In the genomic region with DNA sequence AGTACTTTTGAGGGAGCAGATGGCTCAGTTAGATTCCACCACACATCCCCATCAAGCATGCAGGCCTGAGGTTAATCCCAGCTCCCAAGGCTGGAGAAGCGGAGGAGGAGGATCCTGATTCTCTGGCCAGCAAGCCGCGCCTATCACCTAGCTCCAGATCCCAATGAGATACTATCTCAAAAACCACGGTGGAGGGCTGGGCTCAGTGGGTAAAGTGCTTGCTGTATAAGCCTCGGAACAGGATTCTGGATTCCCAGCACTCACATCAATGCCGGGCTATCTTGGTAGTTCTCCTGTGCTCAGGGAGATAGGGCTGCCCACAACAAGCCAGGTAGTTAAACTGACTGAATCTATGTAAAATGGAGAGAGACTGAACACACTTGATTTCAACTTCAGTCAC, we compare ENCODE assay signal across 25 mouse cellular contexts. TPM values are rescaled to one million over a fixed set of nuclear protein-coding genes. Genes with fewer than 3 reads are reported as not detected.
DNase-seq lines count a peak whose midpoint lies in the region; ATAC-seq and TF ChIP-seq lines count a peak whose summit lies in the region.
"Had no signal": no experiment of that assay in that cellular context is flagged by ENCODE, and none has a peak within 500 bp of the region (broad histone marks: within the 10 kb centered on the region; RNA-seq: fewer than 3 reads in every experiment).

No protein-coding gene starts in this region.

- no peak overlapping the region for H3K27ac ChIP-seq in liver, embryonic 13.5 days
- no peak overlapping the region for H3K27ac ChIP-seq in liver, embryonic 12.5 days
- H3K27ac ChIP-seq in midbrain, embryonic 11.5 days (ENCODE audit: low read depth, low read length): no peak overlapping the region
- H3K27ac ChIP-seq in midbrain, embryonic 14.5 days (replicated peaks; ENCODE audit: low read depth, low read length): no peak overlapping the region
- no peak overlapping the region for H3K27ac ChIP-seq in MEL (ENCODE audit: control insufficient read depth, low read depth, low read length)
- H3K27ac ChIP-seq: embryonic facial prominence, embryonic 13.5 days; embryonic facial prominence, embryonic 15.5 days; forebrain, embryonic 10.5 days; forebrain, embryonic 12.5 days had no signal

- peak; percentile 25 to 32; a peak in 1 of 4 replicates for TF ChIP-seq EP300 in MEL (IDR thresholded peaks at IDR 0.05; ENCODE audit: low read depth in 1 of 2, low read length in 2 of 2)

- H3K9me3 ChIP-seq in liver, embryonic 13.5 days (replicated peaks): no peaks in the 10 kb centered on the region
- no peaks in the 10 kb centered on the region for H3K9me3 ChIP-seq in liver, embryonic 12.5 days (replicated peaks)
- H3K9me3 ChIP-seq in midbrain, embryonic 11.5 days (ENCODE audit: control insufficient read depth, low read length): no peaks in the 10 kb centered on the region
- H3K9me3 ChIP-seq in midbrain, embryonic 14.5 days (ENCODE audit: control insufficient read depth, low read length): no peaks in the 10 kb centered on the region
- H3K9me3 ChIP-seq in MEL (replicated peaks; ENCODE audit: insufficient read depth, low read length): no peaks in the 10 kb centered on the region
- H3K9me3 ChIP-seq: embryonic facial prominence, embryonic 13.5 days; embryonic facial prominence, embryonic 15.5 days; forebrain, embryonic 10.5 days; forebrain, embryonic 12.5 days had no signal

- H3K27me3 ChIP-seq in liver, embryonic 13.5 days: no peaks in the 10 kb centered on the region
- H3K27me3 ChIP-seq in liver, embryonic 12.5 days (replicated peaks): no peaks in the 10 kb centered on the region
- H3K27me3 ChIP-seq in midbrain, embryonic 11.5 days (ENCODE audit: control insufficient read depth, insufficient read depth, low read length): no peaks in the 10 kb centered on the region
- H3K27me3 ChIP-seq in midbrain, embryonic 14.5 days (ENCODE audit: control insufficient read depth, insufficient read depth, low read length): no peaks in the 10 kb centered on the region
- no peaks in the 10 kb centered on the region for H3K27me3 ChIP-seq in MEL (ENCODE audit: control insufficient read depth in 1 of 2, insufficient read depth in 2 of 2, low read length in 2 of 2)
- H3K27me3 ChIP-seq: embryonic facial prominence, embryonic 13.5 days; embryonic facial prominence, embryonic 15.5 days; forebrain, embryonic 12.5 days had no signal

- no peak for TF ChIP-seq POLR2A in MEL (IDR thresholded peaks at IDR 0.05; ENCODE audit: control insufficient read depth in 1 of 2, insufficient read depth in 1 of 2, low read depth in 1 of 2, low read length in 2 of 2, poor library complexity in 1 of 2)
- TF ChIP-seq POLR2A in lung, adult 2 months (IDR thresholded peaks at IDR 0.05; ENCODE audit: borderline replicate concordance, extremely low read depth, low read depth, low read length): no peak

- no peak for TF ChIP-seq RAD21 in MEL (IDR thresholded peaks at IDR 0.05; ENCODE audit: low read depth, low read length)

- no peak for TF ChIP-seq CTCF in MEL (IDR thresholded peaks at IDR 0.05 in 2 of 3, conservative IDR thresholded peaks at IDR 0.05 in 1 of 3; ENCODE audit: control insufficient read depth in 1 of 3, insufficient read depth in 1 of 3, low read depth in 2 of 3, low read length in 3 of 3, poor library complexity in 1 of 3, severe bottlenecking in 1 of 3)
- no peak for TF ChIP-seq CTCF in lung, adult 2 months (IDR thresholded peaks at IDR 0.05; ENCODE audit: insufficient read depth, low read length)

- WGBS in liver, embryonic 13.5 days (ENCODE audit: insufficient replicate concordance): 44% methylated on average over 6 of the region's 6 CpGs
- WGBS in liver, embryonic 12.5 days (ENCODE audit: insufficient replicate concordance): 44% methylated on average over 6 of the region's 6 CpGs
- 91% methylated on average over 6 of the region's 6 CpGs for WGBS in midbrain, embryonic 11.5 days
- 87% methylated on average over 6 of the region's 6 CpGs for WGBS in midbrain, embryonic 14.5 days
- WGBS in lung, adult 2 months: 87% methylated on average over 6 of the region's 6 CpGs

- H3K9ac ChIP-seq in liver, embryonic 13.5 days: no peak overlapping the region
- no peak overlapping the region for H3K9ac ChIP-seq in liver, embryonic 12.5 days
- H3K9ac ChIP-seq in midbrain, embryonic 11.5 days (ENCODE audit: low read length): no peak overlapping the region
- no peak overlapping the region for H3K9ac ChIP-seq in midbrain, embryonic 14.5 days (replicated peaks; ENCODE audit: low read length)
- no peak overlapping the region for H3K9ac ChIP-seq in MEL (ENCODE audit: control insufficient read depth, low read depth, low read length, poor library complexity, severe bottlenecking)
- H3K9ac ChIP-seq: embryonic facial prominence, embryonic 13.5 days; embryonic facial prominence, embryonic 15.5 days; forebrain, embryonic 12.5 days had no signal

- no peak overlapping the region for H3K4me2 ChIP-seq in liver, embryonic 13.5 days
- no peak overlapping the region for H3K4me2 ChIP-seq in liver, embryonic 12.5 days
- no peak overlapping the region for H3K4me2 ChIP-seq in midbrain, embryonic 11.5 days
- H3K4me2 ChIP-seq in midbrain, embryonic 14.5 days (ENCODE audit: low read length): no peak overlapping the region
- H3K4me2 ChIP-seq: embryonic facial prominence, embryonic 13.5 days; embryonic facial prominence, embryonic 15.5 days; forebrain, embryonic 12.5 days had no signal

- H3K79me2 ChIP-seq in MEL (ENCODE audit: control insufficient read depth, insufficient read depth, low read length, poor library complexity): no peaks in the 10 kb centered on the region

- peak; percentile 43; the same call in 1 of the 2 replicates for ATAC-seq in liver, embryonic 13.5 days (ENCODE audit: low read depth)
- ATAC-seq in liver, embryonic 12.5 days: no peak
- no peak for ATAC-seq in midbrain, embryonic 11.5 days (ENCODE audit: low FRiP score)
- no peak for ATAC-seq in midbrain, embryonic 14.5 days (ENCODE audit: low FRiP score, low TSS enrichment)
- ATAC-seq in megakaryocyte-erythroid progenitor cell, adult 5-6 weeks (replicated peaks; ENCODE audit: low FRiP score, low TSS enrichment, poor library complexity, severe bottlenecking): peak; percentile 76
- ATAC-seq: forebrain, embryonic 14.5 days; forebrain, embryonic 16.5 days had no signal

- H3K36me3 ChIP-seq in liver, embryonic 13.5 days: peaks cover 78% of the 10 kb centered on the region
- peaks cover 90% of the 10 kb centered on the region for H3K36me3 ChIP-seq in liver, embryonic 12.5 days
- peaks cover 31% of the 10 kb centered on the region for H3K36me3 ChIP-seq in midbrain, embryonic 11.5 days (ENCODE audit: control insufficient read depth, insufficient read depth, low read length)
- peaks cover 78% of the 10 kb centered on the region for H3K36me3 ChIP-seq in midbrain, embryonic 14.5 days (ENCODE audit: control insufficient read depth, insufficient read depth, low read length)
- peaks cover 16 to 34% of the 10 kb centered on the region in 2 experiments for H3K36me3 ChIP-seq in MEL (ENCODE audit: control insufficient read depth in 1 of 2, insufficient read depth in 2 of 2, low read length in 2 of 2)

- H3K4me3 ChIP-seq in liver, embryonic 13.5 days (replicated peaks): no peak overlapping the region
- no peak overlapping the region for H3K4me3 ChIP-seq in liver, embryonic 12.5 days
- no peak overlapping the region for H3K4me3 ChIP-seq in midbrain, embryonic 11.5 days (ENCODE audit: low read depth, low read length)
- no peak overlapping the region for H3K4me3 ChIP-seq in midbrain, embryonic 14.5 days (replicated peaks; ENCODE audit: low read depth, low read length)
- H3K4me3 ChIP-seq in MEL (ENCODE audit: control insufficient read depth in 1 of 2, insufficient read depth in 1 of 2, low read depth in 2 of 2, low read length in 2 of 2): no peak overlapping the region
- H3K4me3 ChIP-seq in lung, adult 2 months (replicated peaks; ENCODE audit: extremely low read depth, low read depth, low read length): no peak overlapping the region
- H3K4me3 ChIP-seq: embryonic facial prominence, embryonic 13.5 days; embryonic facial prominence, embryonic 15.5 days; erythroblast, embryonic 14.5 days; forebrain, embryonic 10.5 days; forebrain, embryonic 12.5 days had no signal

- no peak for DNase-seq in liver, embryonic 13.5 days
- peak; percentile 60 for DNase-seq in midbrain, embryonic 11.5 days (ENCODE audit: low spot score, missing footprints)
- DNase-seq in midbrain, embryonic 14.5 days: no peak
- DNase-seq in MEL (ENCODE audit: low read depth, low spot score): no peak
- DNase-seq in layer of hippocampus, postnatal 25 days (ENCODE audit: extremely low spot score in 1 of 2, low spot score in 1 of 2): no peak
- no peak for DNase-seq in lung, adult 2 months
- DNase-seq: adrenal gland, adult 2 months; adrenal gland, postnatal 10 days; adrenal gland, postnatal 25 days; cerebellum, adult 11 months; cerebellum, adult 18-20 months; cerebellum, adult 8-10 months; cerebellum, adult 9-11 months; cerebellum, postnatal 14 days; cerebellum, postnatal 36 days; embryo, embryonic 11 days had no signal

- H3K4me1 ChIP-seq in liver, embryonic 13.5 days (replicated peaks): peaks cover 11% of the 10 kb centered on the region
- peaks cover 7% of the 10 kb centered on the region for H3K4me1 ChIP-seq in liver, embryonic 12.5 days
- no peaks in the 10 kb centered on the region for H3K4me1 ChIP-seq in midbrain, embryonic 11.5 days (ENCODE audit: control insufficient read depth, insufficient read depth, low read length)
- no peaks in the 10 kb centered on the region for H3K4me1 ChIP-seq in midbrain, embryonic 14.5 days (ENCODE audit: control insufficient read depth, insufficient read depth, low read length)
- H3K4me1 ChIP-seq in MEL (ENCODE audit: control insufficient read depth in 1 of 2, insufficient read depth in 2 of 2, low read length in 2 of 2): peaks cover 0 to 3% of the 10 kb centered on the region in 2 experiments; a peak in 1 of 4 replicates
- H3K4me1 ChIP-seq in lung, adult 2 months (ENCODE audit: control insufficient read depth, insufficient read depth, low read length): no peaks in the 10 kb centered on the region
- H3K4me1 ChIP-seq: embryonic facial prominence, embryonic 13.5 days; embryonic facial prominence, embryonic 15.5 days; forebrain, embryonic 10.5 days; forebrain, embryonic 12.5 days had no signal

RNA-seq across cellular contexts. Expression of gene Cdk7, which starts 15.3 kb away (rescaled TPM):
- 49.1 and 54.9 TPM in 2 replicates for polyA plus RNA-seq in liver, embryonic 13.5 days (2015; fragmentation: Nextera tagmentation; extraction: Ambion mirVana)
- 60.1 TPM in 2 replicates for polyA plus RNA-seq in liver, embryonic 12.5 days (2016; fragmentation: Nextera tagmentation; extraction: Ambion mirVana)
- polyA plus RNA-seq in midbrain, embryonic 11.5 days (2014; fragmentation: Nextera tagmentation; extraction: Ambion mirVana): 66.3 and 68.4 TPM in 2 replicates
- polyA plus RNA-seq in midbrain, embryonic 14.5 days (2014; fragmentation: Nextera tagmentation; extraction: Ambion mirVana): 43.2 and 46.0 TPM in 2 replicates
- total RNA-seq in MEL (2012; rRNA removed): 63.0 and 67.7 TPM in 2 replicates
- polyA plus RNA-seq in MEL (2012; ENCODE audit: insufficient read depth in 1 of 2, insufficient read length in 2 of 2, low read depth in 1 of 2, low replicate concordance in 2 of 2, missing spikeins in 1 of 2): 10 to 100 TPM in 1 of 2 experiments, not detected in 1; 87.1 TPM
- 69.6 and 73.5 TPM in 2 replicates for total RNA-seq in megakaryocyte-erythroid progenitor cell, adult 5-6 weeks (2014; fragmentation: Nextera tagmentation)
- 66.7 and 69.1 TPM in 2 replicates for total RNA-seq in megakaryocyte-erythroid progenitor cell, adult 5-6 weeks (2017)
- 10 to 100 TPM; 36.3 to 38.6 TPM for total RNA-seq in layer of hippocampus, postnatal 25 days (2021)
- 8.9 and 12.8 TPM in 2 replicates for polyA plus RNA-seq in lung, adult 2 months (2012; rRNA removed)

RNA-seq across cellular contexts. Expression of gene Mrps36, which starts 29.0 kb away (rescaled TPM):
- 159 and 167 TPM in 2 replicates for polyA plus RNA-seq in liver, embryonic 13.5 days (2015; fragmentation: Nextera tagmentation; extraction: Ambion mirVana)
- 174 and 179 TPM in 2 replicates for polyA plus RNA-seq in liver, embryonic 12.5 days (2016; fragmentation: Nextera tagmentation; extraction: Ambion mirVana)
- 143 and 153 TPM in 2 replicates for polyA plus RNA-seq in midbrain, embryonic 11.5 days (2014; fragmentation: Nextera tagmentation; extraction: Ambion mirVana)
- polyA plus RNA-seq in midbrain, embryonic 14.5 days (2014; fragmentation: Nextera tagmentation; extraction: Ambion mirVana): 132 and 142 TPM in 2 replicates
- total RNA-seq in MEL (2012; rRNA removed): 60.4 and 73.1 TPM in 2 replicates
- 10 to 100 TPM in 1 of 2 experiments, not detected in 1; 91.1 TPM for polyA plus RNA-seq in MEL (2012; ENCODE audit: insufficient read depth in 1 of 2, insufficient read length in 2 of 2, low read depth in 1 of 2, low replicate concordance in 2 of 2, missing spikeins in 1 of 2)
- 122 and 137 TPM in 2 replicates for total RNA-seq in megakaryocyte-erythroid progenitor cell, adult 5-6 weeks (2014; fragmentation: Nextera tagmentation)
- total RNA-seq in megakaryocyte-erythroid progenitor cell, adult 5-6 weeks (2017): 92.3 and 159 TPM in 2 replicates
- total RNA-seq in layer of hippocampus, postnatal 25 days (2021): 10 to 100 TPM; 55.9 to 56.0 TPM
- polyA plus RNA-seq in lung, adult 2 months (2012; rRNA removed): 27.0 and 29.2 TPM in 2 replicates

RNA-seq across cellular contexts. Expression of gene Ccdc125, which starts 46.0 kb away (rescaled TPM):
- polyA plus RNA-seq in liver, embryonic 13.5 days (2015; fragmentation: Nextera tagmentation; extraction: Ambion mirVana): 5.3 and 6.0 TPM in 2 replicates
- polyA plus RNA-seq in liver, embryonic 12.5 days (2016; fragmentation: Nextera tagmentation; extraction: Ambion mirVana): 6.4 and 6.8 TPM in 2 replicates
- polyA plus RNA-seq in midbrain, embryonic 11.5 days (2014; fragmentation: Nextera tagmentation; extraction: Ambion mirVana): 1.4 and 2.6 TPM in 2 replicates
- 0.58 and 2.0 TPM in 2 replicates for polyA plus RNA-seq in midbrain, embryonic 14.5 days (2014; fragmentation: Nextera tagmentation; extraction: Ambion mirVana)
- total RNA-seq in MEL (2012; rRNA removed): not detected in 2 replicates
- under 1 TPM in 1 of 2 experiments, not detected in 1; 0.29 TPM for polyA plus RNA-seq in MEL (2012; ENCODE audit: insufficient read depth in 1 of 2, insufficient read length in 2 of 2, low read depth in 1 of 2, low replicate concordance in 2 of 2, missing spikeins in 1 of 2)
- total RNA-seq in megakaryocyte-erythroid progenitor cell, adult 5-6 weeks (2014; fragmentation: Nextera tagmentation): 0.90 and 3.6 TPM in 2 replicates
- 6.4 and 9.2 TPM in 2 replicates for total RNA-seq in megakaryocyte-erythroid progenitor cell, adult 5-6 weeks (2017)
- under 1 TPM; 0.17 to 0.42 TPM for total RNA-seq in layer of hippocampus, postnatal 25 days (2021)
- polyA plus RNA-seq in lung, adult 2 months (2012; rRNA removed): 2.0 and 2.5 TPM in 2 replicates
- polyA plus RNA-seq: erythroblast, embryonic 14.5 days had no signal

Comparison
In these comparisons a context has a peak if more than half of its experiments do, and no peak if none do; other contexts are left out.
1. ATAC-seq: peak in liver, embryonic 13.5 days (single experiment) and megakaryocyte-erythroid progenitor cell, adult 5-6 weeks (single experiment); none in liver, embryonic 12.5 days (single experiment), midbrain, embryonic 11.5 days (single experiment) and midbrain, embryonic 14.5 days (single experiment).